Mouse (Mus musculus) right cerebral cortex, postnatal 36 days (tissue): ENCODE results near the gene Negr1.
A peak's percentile ranks its signal among the peaks of the same experiment; 100 is the strongest.

Experiments used
- DNase-seq, 2 experiments: peaks; one replicate each; pipeline ENCODE4 v3.0.0; 2022; ENCODE audit warnings: low spot score in 2 of 2, mixed read lengths in 1 of 2

The Negr1 gene

GRCm38 (mm10) chr3:156796061-156796691 lies 234.6 kb downstream of the Negr1 start:
- no peak for DNase-seq

- no peak for DNase-seq
Observed at GRCm38 (mm10) chr3:156799228-156799627, 237.6 kb downstream of the Negr1 start.

- DNase-seq: no peak
Observed at GRCm38 (mm10) chr3:156809836-156810235, 248.2 kb downstream of the Negr1 start.

- no peak for DNase-seq
Observed at GRCm38 (mm10) chr3:156816938-156817337, 255.3 kb downstream of the Negr1 start.

GRCm38 (mm10) chr3:156817452-156817851 lies 255.9 kb downstream of the Negr1 start:
- DNase-seq: no peak

- DNase-seq: no peak
Observed at GRCm38 (mm10) chr3:156823039-156823438, 261.4 kb downstream of the Negr1 start.

- DNase-seq: no peak
Observed at GRCm38 (mm10) chr3:156833920-156834319, 272.3 kb downstream of the Negr1 start.

GRCm38 (mm10) chr3:156838550-156838949 lies 277.0 kb downstream of the Negr1 start:
- DNase-seq: no peak

GRCm38 (mm10) chr3:156848385-156848784 lies 286.8 kb downstream of the Negr1 start:
- no peak for DNase-seq

- DNase-seq: peak; percentile 31 to 66
Observed at GRCm38 (mm10) chr3:156851921-156852320, 290.3 kb downstream of the Negr1 start.

GRCm38 (mm10) chr3:156870239-156870921 lies 308.8 kb downstream of the Negr1 start:
- no peak for DNase-seq

GRCm38 (mm10) chr3:156870922-156871257 lies 309.3 kb downstream of the Negr1 start:
- DNase-seq: no peak

GRCm38 (mm10) chr3:156871641-156872196 lies 310.1 kb downstream of the Negr1 start:
- no peak for DNase-seq

GRCm38 (mm10) chr3:156876551-156876950 lies 315.0 kb downstream of the Negr1 start:
- peak in 1 of 2 experiments; percentile 34 for DNase-seq

- DNase-seq: no peak
Observed at GRCm38 (mm10) chr3:156882129-156882528, 320.5 kb downstream of the Negr1 start.

- DNase-seq: no peak
Observed at GRCm38 (mm10) chr3:156883873-156884272, 322.3 kb downstream of the Negr1 start.

GRCm38 (mm10) chr3:156885689-156886088 lies 324.1 kb downstream of the Negr1 start:
- DNase-seq: no peak

- DNase-seq: no peak
Observed at GRCm38 (mm10) chr3:156886915-156887314, 325.3 kb downstream of the Negr1 start.

GRCm38 (mm10) chr3:156890986-156891385 lies 329.4 kb downstream of the Negr1 start:
- DNase-seq: no peak

- no peak for DNase-seq
Observed at GRCm38 (mm10) chr3:156895322-156895721, 333.7 kb downstream of the Negr1 start.

GRCm38 (mm10) chr3:156896106-156896505 lies 334.5 kb downstream of the Negr1 start:
- no peak for DNase-seq

GRCm38 (mm10) chr3:156896552-156896951 lies 335.0 kb downstream of the Negr1 start:
- DNase-seq: no peak

- DNase-seq: no peak
Observed at GRCm38 (mm10) chr3:156901140-156901539, 339.5 kb downstream of the Negr1 start.
